Mouse (Mus musculus): ENCODE data around the gene Ube2l3. TPM values are rescaled to one million over a fixed set of nuclear protein-coding genes. Genes with fewer than 3 reads are reported as not detected.

Ube2l3 gene
- polyA plus RNA-seq, 1 experiment from 2014 or later = 410 TPM

MicroRNA genes within 50 kb of the gene (microRNA counts, 519-probe panel; counts per million panel counts)
- microRNA mmu-miR-130b = 6,087 counts per million, percentile 95 among the panel's probes with 10 or more counts
- 4,450 counts per million, percentile 82 among the panel's probes with 10 or more counts for microRNA mmu-miR-301b

Small RNA genes lying within 50 kb of the gene (microRNA-seq; reads per million reads assigned to microRNA genes)
- gene Mir130b = 14,395 reads per million, percentile 97 among the genes with 10 or more reads in this experiment
- 263 reads per million, percentile 61 among the genes with 10 or more reads in this experiment for gene Mir301b

Other genes with a start within 250 kb of the Ube2l3 start
- 141 TPM in 2 replicates for gene Mapk1, start 219.3 kb downstream of the Ube2l3 start, polyA plus RNA-seq (2016; fragmentation: Nextera tagmentation; extraction: Ambion mirVana)
- gene Ypel1, start 133.0 kb downstream of the Ube2l3 start, polyA plus RNA-seq (2016; fragmentation: Nextera tagmentation; extraction: Ambion mirVana) = 89.9 and 95.5 TPM in 2 replicates
- gene Ppil2, start 91.4 kb downstream of the Ube2l3 start, polyA plus RNA-seq (2016; fragmentation: Nextera tagmentation; extraction: Ambion mirVana) = 150 TPM in 2 replicates
- gene 2610318N02Rik, start 77.5 kb downstream of the Ube2l3 start, polyA plus RNA-seq (2016; fragmentation: Nextera tagmentation; extraction: Ambion mirVana) = 170 and 185 TPM in 2 replicates
- 107 and 118 TPM in 2 replicates for gene Sdf2l1, start 70.3 kb downstream of the Ube2l3 start, polyA plus RNA-seq (2016; fragmentation: Nextera tagmentation; extraction: Ambion mirVana)
- 6.7 and 7.5 TPM in 2 replicates for gene Ydjc, start 58.0 kb downstream of the Ube2l3 start, polyA plus RNA-seq (2016; fragmentation: Nextera tagmentation; extraction: Ambion mirVana)
- 0.55 and 0.57 TPM in 2 replicates for gene Ccdc116, start 55.4 kb downstream of the Ube2l3 start, polyA plus RNA-seq (2016; fragmentation: Nextera tagmentation; extraction: Ambion mirVana)
- 0.70 and 0.79 TPM in 2 replicates for gene Rimbp3, start 6.0 kb upstream of the Ube2l3 start, polyA plus RNA-seq (2016; fragmentation: Nextera tagmentation; extraction: Ambion mirVana)
- gene Hic2, start 30.9 kb upstream of the Ube2l3 start, polyA plus RNA-seq (2016; fragmentation: Nextera tagmentation; extraction: Ambion mirVana) = 17.0 and 17.1 TPM in 2 replicates
- gene Tmem191c, start 73.4 kb upstream of the Ube2l3 start, polyA plus RNA-seq (2016; fragmentation: Nextera tagmentation; extraction: Ambion mirVana) = 7.1 and 8.9 TPM in 2 replicates
- gene Serpind1, start 128.7 kb upstream of the Ube2l3 start, polyA plus RNA-seq (2016; fragmentation: Nextera tagmentation; extraction: Ambion mirVana) = 0.19 and 0.21 TPM in 2 replicates
- 9.8 and 11.2 TPM in 2 replicates for gene Snap29, start 203.3 kb upstream of the Ube2l3 start, polyA plus RNA-seq (2016; fragmentation: Nextera tagmentation; extraction: Ambion mirVana)
- 38.0 and 39.0 TPM in 2 replicates for gene Pi4ka, start 203.7 kb upstream of the Ube2l3 start, polyA plus RNA-seq (2016; fragmentation: Nextera tagmentation; extraction: Ambion mirVana)
- 70.9 and 73.3 TPM in 2 replicates for gene Crkl, start 249.3 kb upstream of the Ube2l3 start, polyA plus RNA-seq (2016; fragmentation: Nextera tagmentation; extraction: Ambion mirVana)